Mouse (Mus musculus): ENCODE data around the gene Myl12a. TPM values are rescaled to one million over a fixed set of nuclear protein-coding genes. Genes with fewer than 3 reads are reported as not detected.
"Not testable (repeated sequence)": the region's sequence is repeated elsewhere in the genome, so short reads cannot be mapped to it uniquely, and the experiment has no call there.

Myl12a gene
- polyA plus RNA-seq, 1 experiment = 296 TPM

GRCm38 (mm10) chr17:70986355-70986740 lies 16.3 kb downstream of the Myl12a start:
- no peak for TF ChIP-seq CTCF (IDR thresholded peaks at IDR 0.05; ENCODE audit: insufficient read depth, low read length)
- TF ChIP-seq POLR2A (IDR thresholded peaks at IDR 0.05; ENCODE audit: borderline replicate concordance, extremely low read depth, low read depth, low read length) = no peak

DNA sequence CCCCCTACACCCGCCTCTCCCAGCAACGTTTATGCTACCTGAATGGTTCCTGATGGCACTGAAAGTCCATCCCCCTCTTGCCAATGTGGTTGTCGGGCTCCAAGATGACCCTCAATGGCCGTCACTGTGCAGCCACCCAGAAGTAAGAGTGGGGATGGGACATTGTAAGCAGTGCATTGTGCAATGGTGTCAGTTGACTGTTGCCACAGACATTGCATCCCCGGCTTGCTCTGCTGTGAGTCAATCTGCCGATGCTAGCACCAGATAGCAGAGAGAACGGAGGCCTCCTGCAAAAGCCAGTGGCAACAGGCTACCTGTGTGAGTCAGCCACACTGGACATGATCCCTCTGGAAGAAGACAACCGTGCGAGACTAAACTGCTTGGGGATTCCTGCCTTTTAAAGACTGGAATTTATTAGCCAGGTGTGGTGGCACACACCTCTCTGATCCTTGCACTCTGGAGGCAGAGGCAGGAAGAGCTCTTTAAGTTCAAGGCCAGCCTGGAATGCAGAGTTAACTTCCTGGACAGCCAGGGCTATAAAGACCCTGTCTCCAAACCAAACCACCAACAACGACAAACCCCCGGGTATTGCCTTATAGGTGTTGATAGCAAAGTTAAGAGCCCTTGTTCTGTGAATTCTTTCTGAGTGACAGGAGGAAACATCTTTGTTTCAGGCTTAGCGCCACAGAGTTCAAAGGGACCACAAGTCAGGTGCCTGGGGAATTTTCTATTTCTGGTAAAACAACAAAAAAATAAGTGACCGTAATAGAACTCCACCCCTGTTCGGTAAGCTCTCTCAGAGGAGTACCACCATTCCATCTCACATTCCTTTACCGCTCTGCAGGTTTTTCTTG lies 16.9 kb downstream of the Myl12a start:
- WGBS = 55% methylated on average over 15 of the region's 15 CpGs
- no peak for DNase-seq
- Histone ChIP-seq H3K4me3 (replicated peaks; ENCODE audit: extremely low read depth, low read depth, low read length) (no peak overlapping the region), H3K4me1 (ENCODE audit: control insufficient read depth, insufficient read depth, low read length) (peaks cover 26% of the 10 kb centered on the region)
- TF ChIP-seq CTCF (IDR thresholded peaks at IDR 0.05; ENCODE audit: insufficient read depth, low read length) = no peak
- peak; percentile 19; the same call in 1 of the 2 replicates for TF ChIP-seq POLR2A (IDR thresholded peaks at IDR 0.05; ENCODE audit: borderline replicate concordance, extremely low read depth, low read depth, low read length)

More at GRCm38 (mm10) chr17:70986355-70986740, 16.3 kb downstream of the Myl12a start:
- Histone ChIP-seq H3K4me3 (replicated peaks; ENCODE audit: extremely low read depth, low read depth, low read length) (no peak overlapping the region), H3K4me1 (ENCODE audit: control insufficient read depth, insufficient read depth, low read length) (peaks cover 29% of the 10 kb centered on the region)
- no peak for DNase-seq
- WGBS = 54% methylated on average over 6 of the region's 6 CpGs

- no peak overlapping the region for H3K4me3 ChIP-seq (replicated peaks; ENCODE audit: extremely low read depth, low read depth, low read length)
- peaks cover 4% of the 10 kb centered on the region for H3K4me1 ChIP-seq (ENCODE audit: control insufficient read depth, insufficient read depth, low read length)
- WGBS = 62% methylated on average over 20 of the region's 20 CpGs
- peak; percentile 57 for DNase-seq
- peak; percentile 31; the same call in 1 of the 2 replicates for TF ChIP-seq CTCF (IDR thresholded peaks at IDR 0.05; ENCODE audit: insufficient read depth, low read length)
- peak; percentile 20; the same call in 1 of the 2 replicates for TF ChIP-seq POLR2A (IDR thresholded peaks at IDR 0.05; ENCODE audit: borderline replicate concordance, extremely low read depth, low read depth, low read length)
Measured at GRCm38 (mm10) chr17:70979345-70980223, 23.1 kb downstream of the Myl12a start.

DNA sequence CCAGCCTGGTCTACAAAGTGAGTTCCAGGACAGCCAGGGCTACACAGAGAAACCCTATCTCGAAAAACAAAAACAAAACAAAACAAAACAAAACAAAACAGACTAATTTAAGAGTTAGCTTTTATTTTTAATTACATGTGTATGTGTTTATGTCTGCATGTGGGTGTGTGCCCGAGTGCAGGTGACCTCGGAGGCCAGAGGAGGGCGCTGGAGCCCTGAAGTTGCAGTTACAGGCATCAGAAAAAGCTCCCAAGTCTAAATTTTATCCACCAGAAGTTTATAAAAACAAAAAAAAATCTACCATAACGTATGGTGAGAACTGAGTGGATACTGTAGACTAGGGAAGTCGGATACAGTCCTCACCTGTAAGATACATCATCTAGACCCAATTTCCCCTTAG lies 24.9 kb downstream of the Myl12a start:
- 88% methylated on average over 6 of the region's 6 CpGs for WGBS
- no peak for DNase-seq
- Histone ChIP-seq H3K4me1 (ENCODE audit: control insufficient read depth, insufficient read depth, low read length) (peaks cover 4% of the 10 kb centered on the region), H3K4me3 (replicated peaks; ENCODE audit: extremely low read depth, low read depth, low read length) (no peak overlapping the region)
- peak; percentile 42 for TF ChIP-seq CTCF (IDR thresholded peaks at IDR 0.05; ENCODE audit: insufficient read depth, low read length)
- no peak for TF ChIP-seq POLR2A (IDR thresholded peaks at IDR 0.05; ENCODE audit: borderline replicate concordance, extremely low read depth, low read depth, low read length)

DNA sequence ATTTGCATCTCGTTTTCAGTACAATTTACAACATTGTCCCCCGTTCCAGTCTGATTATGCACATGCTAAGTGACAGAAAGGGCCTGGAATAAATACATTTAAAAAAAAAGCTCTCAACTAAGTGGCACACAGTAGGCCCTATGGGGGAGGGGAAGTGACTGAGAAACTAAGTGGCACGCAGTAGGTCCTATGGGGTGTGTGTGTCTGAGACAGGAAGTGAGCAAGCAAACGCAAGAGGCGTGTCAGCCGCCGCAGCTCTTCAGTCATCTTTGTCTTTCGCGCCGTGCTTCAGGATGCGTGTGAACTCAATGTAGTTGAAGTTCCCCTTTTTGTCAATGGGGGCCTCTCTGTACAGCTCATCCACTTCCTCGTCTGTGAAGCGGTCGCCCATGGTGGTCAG lies 28.6 kb downstream of the Myl12a start:
- not testable (repeated sequence) for DNase-seq; H3K4me3 ChIP-seq (replicated peaks; ENCODE audit: extremely low read depth, low read depth, low read length); H3K4me1 ChIP-seq (ENCODE audit: control insufficient read depth, insufficient read depth, low read length)
- 77% methylated on average over 14 of the region's 14 CpGs for WGBS

DNA sequence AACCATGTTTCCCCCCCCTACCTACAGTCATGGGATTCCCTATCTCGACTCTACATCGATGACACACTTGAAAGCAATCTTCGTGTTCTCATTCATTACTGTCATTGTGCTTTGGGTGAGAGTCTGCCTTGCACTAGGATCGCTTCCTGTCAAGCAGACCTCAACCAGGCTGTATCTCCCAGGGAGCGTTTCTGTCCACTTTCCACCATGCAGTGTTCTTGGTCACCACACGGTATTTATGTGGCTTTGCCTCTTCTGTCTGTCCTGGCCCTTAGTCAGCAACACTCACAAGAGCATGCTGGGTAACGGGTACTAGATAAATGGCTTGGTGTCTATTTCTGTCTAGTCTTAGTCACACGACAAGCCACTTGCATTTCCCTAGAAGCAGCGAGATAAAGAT lies 29.3 kb downstream of the Myl12a start:
- no peak for DNase-seq
- peaks cover 3% of the 10 kb centered on the region; the same call in 1 of the 2 replicates for H3K4me1 ChIP-seq (ENCODE audit: control insufficient read depth, insufficient read depth, low read length)
- WGBS = 67% methylated on average over 9 of the region's 9 CpGs
- no peak overlapping the region for H3K4me3 ChIP-seq (replicated peaks; ENCODE audit: extremely low read depth, low read depth, low read length)
- no peak for TF ChIP-seq CTCF (IDR thresholded peaks at IDR 0.05; ENCODE audit: insufficient read depth, low read length)
- TF ChIP-seq POLR2A (IDR thresholded peaks at IDR 0.05; ENCODE audit: borderline replicate concordance, extremely low read depth, low read depth, low read length) = no peak

GRCm38 (mm10) chr17:70971206-70971605 lies 31.5 kb downstream of the Myl12a start:
- TF ChIP-seq POLR2A (IDR thresholded peaks at IDR 0.05; ENCODE audit: borderline replicate concordance, extremely low read depth, low read depth, low read length) = no peak
- TF ChIP-seq CTCF (IDR thresholded peaks at IDR 0.05; ENCODE audit: insufficient read depth, low read length) = no peak
- Histone ChIP-seq H3K4me1 (ENCODE audit: control insufficient read depth, insufficient read depth, low read length) (peaks cover 3% of the 10 kb centered on the region; the same call in 1 of the 2 replicates), H3K4me3 (replicated peaks; ENCODE audit: extremely low read depth, low read depth, low read length) (no peak overlapping the region)
- WGBS = 69% methylated on average over 11 of the region's 11 CpGs
- DNase-seq = no peak

DNA sequence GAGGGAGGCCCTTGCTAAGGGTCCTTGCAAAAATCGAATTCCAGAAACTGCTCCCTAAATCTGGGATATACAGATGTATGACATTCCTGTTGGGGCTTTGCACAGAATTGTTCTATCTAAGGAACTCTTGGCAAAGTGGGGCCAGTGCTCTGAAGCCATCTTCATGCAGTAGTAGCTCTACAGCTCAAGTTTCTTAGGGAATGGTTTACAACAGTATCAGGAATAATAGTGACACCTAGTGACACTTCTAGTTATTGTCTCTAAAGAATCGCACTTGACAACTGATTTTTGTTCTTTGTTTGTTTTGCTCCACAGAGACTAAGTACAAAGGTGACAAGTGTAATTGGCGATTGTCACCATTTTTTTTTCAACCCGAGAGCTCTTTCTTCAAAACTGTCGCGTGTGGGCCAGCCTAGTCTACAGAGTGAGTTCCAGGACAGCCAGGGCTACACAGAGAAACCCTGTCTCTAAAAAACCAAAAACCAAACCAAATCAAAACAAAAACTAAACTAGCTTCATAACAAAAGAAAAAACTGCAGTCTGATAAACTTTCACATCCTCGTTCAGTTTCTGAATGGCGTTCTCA lies 34.0 kb downstream of the Myl12a start:
- peak; percentile 54; the same call in 1 of the 2 replicates for TF ChIP-seq CTCF (IDR thresholded peaks at IDR 0.05; ENCODE audit: insufficient read depth, low read length)
- TF ChIP-seq POLR2A (IDR thresholded peaks at IDR 0.05; ENCODE audit: borderline replicate concordance, extremely low read depth, low read depth, low read length) = no peak
- Histone ChIP-seq H3K4me1 (ENCODE audit: control insufficient read depth, insufficient read depth, low read length) (peaks cover 3% of the 10 kb centered on the region; the same call in 1 of the 2 replicates), H3K4me3 (replicated peaks; ENCODE audit: extremely low read depth, low read depth, low read length) (no peak overlapping the region)
- no peak for DNase-seq
- 14% methylated on average over 8 of the region's 8 CpGs for WGBS

DNA sequence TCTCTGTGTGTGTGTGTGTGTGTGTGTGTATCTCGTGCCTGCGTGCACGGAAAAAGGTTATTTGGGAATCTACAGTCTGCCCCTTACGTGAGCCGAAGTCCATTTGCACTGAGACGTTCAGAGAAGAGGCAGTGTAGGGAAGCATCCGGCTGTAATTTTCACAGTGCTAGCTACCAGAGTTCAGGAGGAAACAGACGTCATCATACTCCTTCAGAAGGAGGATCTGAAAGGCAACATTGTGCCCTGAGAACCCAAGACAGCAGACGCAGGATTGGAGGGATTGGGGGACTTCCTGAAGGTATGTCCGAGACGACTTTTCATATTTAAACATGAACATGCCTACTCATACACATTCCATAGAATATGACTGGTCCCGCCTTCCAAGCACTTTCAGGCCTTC lies 35.0 kb downstream of the Myl12a start:
- H3K4me3 ChIP-seq (replicated peaks; ENCODE audit: extremely low read depth, low read depth, low read length) = no peak overlapping the region
- peaks cover 3% of the 10 kb centered on the region; the same call in 1 of the 2 replicates for H3K4me1 ChIP-seq (ENCODE audit: control insufficient read depth, insufficient read depth, low read length)
- TF ChIP-seq CTCF (IDR thresholded peaks at IDR 0.05; ENCODE audit: insufficient read depth, low read length) = no peak
- no peak for TF ChIP-seq POLR2A (IDR thresholded peaks at IDR 0.05; ENCODE audit: borderline replicate concordance, extremely low read depth, low read depth, low read length)
- WGBS = 39% methylated on average over 12 of the region's 12 CpGs
- no peak for DNase-seq
